Mouse (Mus musculus) MEL (cell line): ENCODE results near the gene Myo15b. TPM values are rescaled to one million over a fixed set of nuclear protein-coding genes. Genes with fewer than 3 reads are reported as not detected.
A peak's percentile ranks its signal among the peaks of the same experiment; 100 is the strongest.

ENCODE experiments used
- DNase-seq: peaks from one replicate; pipeline ENCODE4 v3.0.0; 2011; ENCODE audit warnings: low read depth, low spot score
- H3K27ac ChIP-seq: 2 replicates; pipeline ENCODE4 v1.5.1; 2012; ENCODE audit warnings: low read depth, mild to moderate bottlenecking, control low read depth, low read length, moderate library complexity; ENCODE audit not compliant: control insufficient read depth
- H3K27me3 ChIP-seq, 2 experiments: fragments of 150-350 bp in 1 of 2; sonication (generic) in 1 of 2; 2 replicates each; pipeline ENCODE4 v1.6.1; 2012; ENCODE audit warnings: low read length in 2 of 2, mild to moderate bottlenecking in 2 of 2, improper control_type of control experiment in 1 of 2, moderate library complexity in 1 of 2; ENCODE audit not compliant: insufficient read depth in 2 of 2, control insufficient read depth in 1 of 2
- H3K36me3 ChIP-seq, 2 experiments: 2 replicates each; pipeline ENCODE4 v1.6.1; 2012 to 2014; ENCODE audit warnings: low read length in 2 of 2, improper control_type of control experiment in 1 of 2, inconsistent platforms in 1 of 2, mild to moderate bottlenecking in 1 of 2; ENCODE audit not compliant: insufficient read depth in 2 of 2, control insufficient read depth in 1 of 2
- H3K4me1 ChIP-seq, 2 experiments: fragments of 150-350 bp in 1 of 2; sonication (generic) in 1 of 2; 2 replicates each; pipeline ENCODE4 v1.6.1; 2012; ENCODE audit warnings: low read length in 2 of 2, improper control_type of control experiment in 1 of 2, mild to moderate bottlenecking in 1 of 2; ENCODE audit not compliant: insufficient read depth in 2 of 2, control insufficient read depth in 1 of 2
- H3K4me3 ChIP-seq, 2 experiments: fragments of 150-350 bp in 1 of 2; sonication (generic) in 1 of 2; 2 replicates each; pipeline ENCODE4 v1.5.1; 2012; ENCODE audit warnings: low read depth in 2 of 2, low read length in 2 of 2, mild to moderate bottlenecking in 2 of 2, moderate library complexity in 2 of 2, control low read depth in 1 of 2, improper control_type of control experiment in 1 of 2; ENCODE audit not compliant: control insufficient read depth in 1 of 2, insufficient read depth in 1 of 2
- H3K79me2 ChIP-seq: 2 replicates; pipeline ENCODE4 v1.6.1; 2012; ENCODE audit warnings: mild to moderate bottlenecking, low read length, moderate library complexity; ENCODE audit not compliant: control insufficient read depth, poor library complexity, insufficient read depth
- H3K9ac ChIP-seq: 2 replicates; pipeline ENCODE4 v1.6.1; 2012; ENCODE audit warnings: low read depth, mild to moderate bottlenecking, control low read depth, low read length, moderate library complexity; ENCODE audit not compliant: control insufficient read depth, poor library complexity, severe bottlenecking
- H3K9me3 ChIP-seq: fragments of 150-350 bp; sonication (generic); replicated peaks from 2 replicates; pipeline ENCODE4 v1.6.1; 2012; ENCODE audit warnings: mild to moderate bottlenecking, low read length, improper control_type of control experiment, moderate library complexity; ENCODE audit not compliant: insufficient read depth
- BHLHE40 ChIP-seq: IDR thresholded peaks from 2 replicates; pipeline ENCODE4 v1.6.1; 2012; ENCODE audit warnings: low read depth, mild to moderate bottlenecking, inconsistent platforms, low read length, improper control_type of control experiment, borderline replicate concordance
- CHD1 ChIP-seq: IDR thresholded peaks from 2 replicates; pipeline ENCODE4 v1.6.1; 2012; ENCODE audit warnings: low read depth, mild to moderate bottlenecking, inconsistent platforms, low read length, improper control_type of control experiment
- CTCF ChIP-seq, 3 experiments: IDR thresholded peaks in 2 of 3; conservative IDR thresholded peaks in 1 of 3; 2 replicates each; pipeline ENCODE4 v1.5.1; 2011 to 2012; ENCODE audit warnings: low read length in 3 of 3, low read depth in 2 of 3, mild to moderate bottlenecking in 2 of 3, improper control_type of control experiment in 1 of 3, inconsistent platforms in 1 of 3, mixed read lengths in 1 of 3, moderate library complexity in 1 of 3; ENCODE audit not compliant: control insufficient read depth in 1 of 3, insufficient read depth in 1 of 3, poor library complexity in 1 of 3, severe bottlenecking in 1 of 3
- E2F4 ChIP-seq: IDR thresholded peaks from 2 replicates; pipeline ENCODE4 v1.6.1; 2011; ENCODE audit warnings: low read depth, low read length, improper control_type of control experiment, borderline replicate concordance
- ELF1 ChIP-seq: IDR thresholded peaks from 2 replicates; pipeline ENCODE4 v1.6.1; 2014; ENCODE audit warnings: low read depth, mild to moderate bottlenecking, inconsistent platforms, low read length, improper control_type of control experiment, moderate library complexity
- EP300 ChIP-seq, 2 experiments: IDR thresholded peaks; 2 replicates each; pipeline ENCODE4 v1.6.1; 2011; ENCODE audit warnings: improper control_type of control experiment in 2 of 2, low read length in 2 of 2, low read depth in 1 of 2, mild to moderate bottlenecking in 1 of 2
- ETS1 ChIP-seq: IDR thresholded peaks from 2 replicates; pipeline ENCODE4 v1.6.1; 2012; ENCODE audit warnings: low read depth, mild to moderate bottlenecking, inconsistent platforms, low read length, improper control_type of control experiment, moderate library complexity
- GABPA ChIP-seq: IDR thresholded peaks from 2 replicates; pipeline ENCODE4 v1.6.1; 2012; ENCODE audit warnings: low read depth, mild to moderate bottlenecking, inconsistent platforms, low read length, improper control_type of control experiment, moderate library complexity
- GATA1 ChIP-seq: IDR thresholded peaks from 2 replicates; pipeline ENCODE4 v1.6.1; 2011; ENCODE audit warnings: low read depth, low read length, improper control_type of control experiment
- HCFC1 ChIP-seq: IDR thresholded peaks from 2 replicates; pipeline ENCODE4 v1.6.1; 2012; ENCODE audit warnings: low read depth, mild to moderate bottlenecking, inconsistent platforms, low read length, improper control_type of control experiment, moderate library complexity
- JUND ChIP-seq: IDR thresholded peaks from 2 replicates; pipeline ENCODE4 v1.6.1; 2011; ENCODE audit warnings: low read depth, mild to moderate bottlenecking, improper control_type of control experiment, low read length
- KAT2A ChIP-seq: conservative IDR thresholded peaks from 2 replicates; pipeline ENCODE4 v1.6.1; 2012; ENCODE audit warnings: low read depth, low read length, improper control_type of control experiment, inconsistent platforms
- MAFK ChIP-seq: IDR thresholded peaks from 2 replicates; pipeline ENCODE4 v1.6.1; 2011; ENCODE audit warnings: low read depth, mild to moderate bottlenecking, low read length, improper control_type of control experiment, borderline replicate concordance
- MAX ChIP-seq: IDR thresholded peaks from 2 replicates; pipeline ENCODE4 v1.6.1; 2011; ENCODE audit warnings: low read length, improper control_type of control experiment
- MAZ ChIP-seq: IDR thresholded peaks from 2 replicates; pipeline ENCODE4 v1.6.1; 2012; ENCODE audit warnings: low read depth, mild to moderate bottlenecking, inconsistent platforms, low read length, improper control_type of control experiment
- MEF2A ChIP-seq: IDR thresholded peaks from 2 replicates; pipeline ENCODE4 v1.6.1; 2014; ENCODE audit warnings: low read depth, mild to moderate bottlenecking, inconsistent platforms, low read length, improper control_type of control experiment; ENCODE audit not compliant: poor library complexity, insufficient replicate concordance, severe bottlenecking; ENCODE audit errors: extremely low read depth
- MXI1 ChIP-seq: IDR thresholded peaks from 2 replicates; pipeline ENCODE4 v1.6.1; 2011; ENCODE audit warnings: mild to moderate bottlenecking, low read depth, low read length, improper control_type of control experiment
- MYB ChIP-seq: IDR thresholded peaks from 2 replicates; pipeline ENCODE4 v1.6.1; 2011; ENCODE audit warnings: mild to moderate bottlenecking, low read depth, low read length, improper control_type of control experiment
- MYC ChIP-seq: IDR thresholded peaks from 2 replicates; pipeline ENCODE4 v1.6.1; 2011; ENCODE audit warnings: low read depth, mild to moderate bottlenecking, low read length, improper control_type of control experiment, moderate library complexity
- NELFE ChIP-seq: IDR thresholded peaks from 2 replicates; pipeline ENCODE4 v1.6.1; 2011; ENCODE audit warnings: low read depth, low read length, improper control_type of control experiment
- NRF1 ChIP-seq: IDR thresholded peaks from 2 replicates; pipeline ENCODE4 v1.6.1; 2014; ENCODE audit warnings: low read depth, mild to moderate bottlenecking, inconsistent platforms, low read length, improper control_type of control experiment, moderate library complexity; ENCODE audit not compliant: poor library complexity, insufficient read depth, severe bottlenecking
- POLR2AphosphoS2 ChIP-seq: IDR thresholded peaks from 2 replicates; pipeline ENCODE4 v1.6.1; 2011; ENCODE audit warnings: low read length, improper control_type of control experiment
- RAD21 ChIP-seq: IDR thresholded peaks from 2 replicates; pipeline ENCODE4 v1.6.1; 2011; ENCODE audit warnings: mild to moderate bottlenecking, low read depth, low read length, improper control_type of control experiment
- RCOR1 ChIP-seq: IDR thresholded peaks from 2 replicates; pipeline ENCODE4 v1.6.1; 2012; ENCODE audit warnings: low read depth, mild to moderate bottlenecking, inconsistent platforms, low read length, improper control_type of control experiment
- SMC3 ChIP-seq: IDR thresholded peaks from 2 replicates; pipeline ENCODE4 v1.6.1; 2011; ENCODE audit warnings: low read depth, low read length, improper control_type of control experiment
- TBP ChIP-seq: IDR thresholded peaks from 2 replicates; pipeline ENCODE4 v1.8.0; 2011; ENCODE audit warnings: low read depth, low read length, improper control_type of control experiment
- TCF12 ChIP-seq: IDR thresholded peaks from 2 replicates; pipeline ENCODE4 v1.6.1; 2014; ENCODE audit warnings: low read depth, mild to moderate bottlenecking, inconsistent platforms, low read length, improper control_type of control experiment, moderate library complexity
- UBTF ChIP-seq: IDR thresholded peaks from 2 replicates; pipeline ENCODE4 v1.6.1; 2012; ENCODE audit warnings: low read depth, mild to moderate bottlenecking, inconsistent platforms, low read length, improper control_type of control experiment, moderate library complexity, borderline replicate concordance; ENCODE audit not compliant: insufficient read depth
- USF1 ChIP-seq: IDR thresholded peaks from 2 replicates; pipeline ENCODE4 v1.6.1; 2014; ENCODE audit warnings: low read depth, mild to moderate bottlenecking, inconsistent platforms, low read length, improper control_type of control experiment, moderate library complexity
- USF2 ChIP-seq, 2 experiments: IDR thresholded peaks; 2 replicates each; pipeline ENCODE4 v1.6.1; 2011 to 2012; ENCODE audit warnings: improper control_type of control experiment in 2 of 2, low read length in 2 of 2, borderline replicate concordance in 1 of 2, inconsistent platforms in 1 of 2, low read depth in 1 of 2, mild to moderate bottlenecking in 1 of 2; ENCODE audit not compliant: insufficient read depth in 1 of 2
- ZC3H11A ChIP-seq: IDR thresholded peaks from 2 replicates; pipeline ENCODE4 v1.6.1; 2012; ENCODE audit warnings: low read depth, mild to moderate bottlenecking, inconsistent platforms, low read length, improper control_type of control experiment
- ZKSCAN1 ChIP-seq: IDR thresholded peaks from 2 replicates; pipeline ENCODE4 v1.6.1; 2012; ENCODE audit warnings: low read depth, mild to moderate bottlenecking, inconsistent platforms, low read length, improper control_type of control experiment, moderate library complexity
- ZMIZ1 ChIP-seq: IDR thresholded peaks from 2 replicates; pipeline ENCODE4 v1.6.1; 2012; ENCODE audit warnings: low read depth, mild to moderate bottlenecking, inconsistent platforms, low read length, improper control_type of control experiment, moderate library complexity
- polyA plus RNA-seq, 2 experiments: library from polyadenylated mRNA; stranded (reverse) in 1 of 2; unstranded in 1 of 2; fragments of >175 nt in 1 of 2; fragments of >200 nt in 1 of 2; gene quantifications; 2 replicates each; pipeline versions ENCODE4 v1.2.1 to v1.2.4; 2012; ENCODE audit warnings: low replicate concordance in 2 of 2, low read depth in 1 of 2; ENCODE audit not compliant: insufficient read length in 2 of 2, insufficient read depth in 1 of 2, missing spikeins in 1 of 2
- total RNA-seq: library from RNA; depleted of rRNA; stranded (reverse); fragments of 300-350 nt; gene quantifications from 2 replicates; pipeline ENCODE4 v1.2.3, GENCODE M21; 2012

The Myo15b gene
- total and polyA plus RNA-seq, 3 experiments, result 1.5 to 3.2 TPM; not detected in 1

GRCm38 (mm10) chr11:115902831-115903230 lies 44.6 kb downstream of the Myo15b start (continued):
- TF ChIP-seq ZC3H11A (no peak), GABPA (no peak)

GRCm38 (mm10) chr11:115903384-115904230 lies 45.4 kb downstream of the Myo15b start:
- H3K79me2 ChIP-seq, result peaks cover 34% of the 10 kb centered on the region
- H3K4me1 ChIP-seq, result peaks cover 20 to 37% of the 10 kb centered on the region in 2 experiments
- no peaks in the 10 kb centered on the region for H3K9me3 ChIP-seq
- no peak overlapping the region; a peak in 1 of 4 replicates for H3K4me3 ChIP-seq
- peak overlapping the region; percentile 98 for H3K27ac ChIP-seq
- no peaks in the 10 kb centered on the region for H3K27me3 ChIP-seq
- DNase-seq, result peak; percentile 82
- H3K36me3 ChIP-seq, result peaks cover 0 to 30% of the 10 kb centered on the region in 2 experiments; a peak in 2 of 4 replicates
- peak overlapping the region; percentile 74 for H3K9ac ChIP-seq
- TF ChIP-seq HCFC1 (no peak), MAFK (no peak), MEF2A (no peak), ELF1 (no peak), GABPA (no peak), POLR2AphosphoS2 (no peak; the same call in 1 of the 2 replicates), EP300 (IDR thresholded peaks at IDR 0.05; ENCODE audit: low read depth in 1 of 2, low read length in 2 of 2) (peak; percentile 25 to 70; a peak in 3 of 4 replicates), E2F4 (no peak), CTCF (IDR thresholded peaks at IDR 0.05 in 2 of 3, conservative IDR thresholded peaks at IDR 0.05 in 1 of 3; ENCODE audit: control insufficient read depth in 1 of 3, insufficient read depth in 1 of 3, low read depth in 2 of 3, low read length in 3 of 3, poor library complexity in 1 of 3, severe bottlenecking in 1 of 3) (no peak), MYB (no peak), RCOR1 (0 out of 2 replicates have a peak, but pooled peaks have one; percentile 52), NELFE (no peak; the same call in 1 of the 2 replicates), MAZ (no peak), USF1 (no peak), GATA1 (peak; percentile 24; the same call in 1 of the 2 replicates), MYC (peak; percentile 77), MAX (peak; percentile 66), UBTF (no peak), USF2 (IDR thresholded peaks at IDR 0.05; ENCODE audit: borderline replicate concordance in 1 of 2, insufficient read depth in 1 of 2, low read depth in 1 of 2, low read length in 2 of 2) (no peak), JUND (no peak), NRF1 (no peak), ZMIZ1 (no peak), SMC3 (no peak), RAD21 (no peak), ETS1 (0 out of 2 replicates have a peak, but pooled peaks have one; percentile 74), TCF12 (peak; percentile 68), KAT2A (no peak), TBP (0 out of 2 replicates have a peak, but pooled peaks have one; percentile 17), MXI1 (peak; percentile 41), CHD1 (no peak), ZKSCAN1 (no peak), BHLHE40 (no peak; the same call in 1 of the 2 replicates)
